Mouse (Mus musculus): ENCODE data around the gene Vmn2r13. TPM values are rescaled to one million over a fixed set of nuclear protein-coding genes. Genes with fewer than 3 reads are reported as not detected.

Gene Vmn2r13
- polyA plus RNA-seq, 1 experiment from 2014 or later = not detected

Other genes with a start within 250 kb of the Vmn2r13 start
- gene Vmn2r10, start 185.7 kb downstream of the Vmn2r13 start, polyA plus RNA-seq (2015; fragmentation: Nextera tagmentation; extraction: Ambion mirVana) = not detected in 2 replicates
- gene Vmn2r11, start 132.6 kb downstream of the Vmn2r13 start, polyA plus RNA-seq (2015; fragmentation: Nextera tagmentation; extraction: Ambion mirVana) = not detected in 2 replicates
- not detected in 2 replicates for gene Vmn2r12, start 94.2 kb downstream of the Vmn2r13 start, polyA plus RNA-seq (2015; fragmentation: Nextera tagmentation; extraction: Ambion mirVana)
- gene Vmn2r14, start 32.5 kb upstream of the Vmn2r13 start, polyA plus RNA-seq (2015; fragmentation: Nextera tagmentation; extraction: Ambion mirVana) = not detected in 2 replicates
- not detected in 2 replicates for gene Vmn2r15, start 105.4 kb upstream of the Vmn2r13 start, polyA plus RNA-seq (2015; fragmentation: Nextera tagmentation; extraction: Ambion mirVana)
- gene Vmn2r16, start 138.0 kb upstream of the Vmn2r13 start, polyA plus RNA-seq (2015; fragmentation: Nextera tagmentation; extraction: Ambion mirVana) = not detected in 2 replicates
- gene Vmn2r17, start 227.5 kb upstream of the Vmn2r13 start, polyA plus RNA-seq (2015; fragmentation: Nextera tagmentation; extraction: Ambion mirVana) = not detected in 2 replicates

Data from midbrain, embryonic 16.5 days (tissue).